8 mouse cellular contexts compared by ENCODE assay signal in genomic region chr9:63958337-63959030, GRCm38 (mm10).
DNase-seq lines count a peak whose midpoint lies in the region; ATAC-seq lines count a peak whose summit lies in the region.

No protein-coding gene starts in this region.

- H3K9me3 ChIP-seq in hindbrain, embryonic 10.5 days: no peaks in the 10 kb centered on the region
- H3K9me3 ChIP-seq in hindbrain, embryonic 11.5 days (ENCODE audit: control insufficient read depth, low read length): no peaks in the 10 kb centered on the region
- H3K9me3 ChIP-seq in forebrain, embryonic 13.5 days (replicated peaks): no peaks in the 10 kb centered on the region
- H3K9me3 ChIP-seq in hindbrain, embryonic 16.5 days (ENCODE audit: control insufficient read depth, low read length): no peaks in the 10 kb centered on the region
- no peaks in the 10 kb centered on the region for H3K9me3 ChIP-seq in liver, embryonic 12.5 days (replicated peaks)

- H3K4me2 ChIP-seq in hindbrain, embryonic 11.5 days (replicated peaks; ENCODE audit: low read depth, low read length): no peak overlapping the region
- H3K4me2 ChIP-seq in forebrain, embryonic 13.5 days: peak overlapping the region; percentile 30; the same call in 1 of the 2 replicates
- peak overlapping the region; percentile 18; the same call in 1 of the 2 replicates for H3K4me2 ChIP-seq in hindbrain, embryonic 16.5 days (ENCODE audit: low read length)
- H3K4me2 ChIP-seq in liver, embryonic 12.5 days: no peak overlapping the region

- DNase-seq in hindbrain, embryonic 10.5 days (ENCODE audit: low spot score): peak; percentile 28
- no peak for DNase-seq in hindbrain, embryonic 11.5 days (ENCODE audit: low spot score)
- peak; percentile 72 for DNase-seq in ovary, postnatal 14 days (ENCODE audit: low spot score)
- no peak for DNase-seq in right cerebral cortex, postnatal 36 days (ENCODE audit: low spot score in 2 of 2)
- DNase-seq in layer of hippocampus, postnatal 14 days (ENCODE audit: low spot score in 2 of 2): no peak

- H3K36me3 ChIP-seq in hindbrain, embryonic 10.5 days: peaks cover 4% of the 10 kb centered on the region
- no peaks in the 10 kb centered on the region for H3K36me3 ChIP-seq in hindbrain, embryonic 11.5 days (ENCODE audit: control insufficient read depth, insufficient read depth, low read length)
- H3K36me3 ChIP-seq in forebrain, embryonic 13.5 days (ENCODE audit: poor library complexity, severe bottlenecking): 0 out of 2 replicates have a peak, but pooled peaks cover 1% of the 10 kb centered on the region
- H3K36me3 ChIP-seq in hindbrain, embryonic 16.5 days (ENCODE audit: control insufficient read depth, insufficient read depth, low read length): peaks cover 2% of the 10 kb centered on the region; the same call in 1 of the 2 replicates
- peaks cover 4% of the 10 kb centered on the region for H3K36me3 ChIP-seq in liver, embryonic 12.5 days

- H3K27ac ChIP-seq in hindbrain, embryonic 10.5 days: peak overlapping the region; percentile 90
- H3K27ac ChIP-seq in hindbrain, embryonic 11.5 days (ENCODE audit: low read depth, low read length): no peak overlapping the region
- H3K27ac ChIP-seq in forebrain, embryonic 13.5 days: peak overlapping the region; percentile 72
- peak overlapping the region; percentile 40; the same call in 1 of the 2 replicates for H3K27ac ChIP-seq in hindbrain, embryonic 16.5 days (ENCODE audit: low read depth, low read length)
- H3K27ac ChIP-seq in liver, embryonic 12.5 days: peak overlapping the region; percentile 34; the same call in 1 of the 2 replicates

- H3K4me3 ChIP-seq in hindbrain, embryonic 10.5 days: no peak overlapping the region
- H3K4me3 ChIP-seq in hindbrain, embryonic 11.5 days (ENCODE audit: low read depth, low read length): no peak overlapping the region
- H3K4me3 ChIP-seq in forebrain, embryonic 13.5 days: no peak overlapping the region
- no peak overlapping the region for H3K4me3 ChIP-seq in hindbrain, embryonic 16.5 days (ENCODE audit: low read length)
- H3K4me3 ChIP-seq in liver, embryonic 12.5 days: no peak overlapping the region

- H3K4me1 ChIP-seq in hindbrain, embryonic 10.5 days (replicated peaks): peaks cover 69% of the 10 kb centered on the region
- peaks cover 18% of the 10 kb centered on the region for H3K4me1 ChIP-seq in hindbrain, embryonic 11.5 days (replicated peaks; ENCODE audit: control insufficient read depth, insufficient read depth, low read length)
- H3K4me1 ChIP-seq in forebrain, embryonic 13.5 days: peaks cover 43% of the 10 kb centered on the region
- peaks cover 24% of the 10 kb centered on the region for H3K4me1 ChIP-seq in hindbrain, embryonic 16.5 days (ENCODE audit: control insufficient read depth, insufficient read depth, low read depth, low read length)
- H3K4me1 ChIP-seq in liver, embryonic 12.5 days: peaks cover 68% of the 10 kb centered on the region

- no peak overlapping the region for H3K9ac ChIP-seq in hindbrain, embryonic 11.5 days (ENCODE audit: low read depth, low read length)
- H3K9ac ChIP-seq in forebrain, embryonic 13.5 days: peak overlapping the region; percentile 55
- H3K9ac ChIP-seq in hindbrain, embryonic 16.5 days (ENCODE audit: low read depth, low read length): no peak overlapping the region
- H3K9ac ChIP-seq in liver, embryonic 12.5 days: no peak overlapping the region

- peaks cover 15% of the 10 kb centered on the region; the same call in 1 of the 2 replicates for H3K27me3 ChIP-seq in hindbrain, embryonic 10.5 days (ENCODE audit: insufficient read depth, poor library complexity, severe bottlenecking)
- H3K27me3 ChIP-seq in hindbrain, embryonic 11.5 days (ENCODE audit: control insufficient read depth, insufficient read depth, low read length): no peaks in the 10 kb centered on the region
- 0 out of 2 replicates have a peak, but pooled peaks cover 6% of the 10 kb centered on the region for H3K27me3 ChIP-seq in forebrain, embryonic 13.5 days
- no peaks in the 10 kb centered on the region; the same call in 1 of the 2 replicates for H3K27me3 ChIP-seq in hindbrain, embryonic 16.5 days (replicated peaks; ENCODE audit: control insufficient read depth, insufficient read depth, low read length)
- H3K27me3 ChIP-seq in liver, embryonic 12.5 days (replicated peaks): peaks cover 7% of the 10 kb centered on the region; the same call in 1 of the 2 replicates

- ATAC-seq in hindbrain, embryonic 11.5 days (ENCODE audit: low FRiP score): no peak
- ATAC-seq in forebrain, embryonic 13.5 days: peak; percentile 22; the same call in 1 of the 2 replicates
- ATAC-seq in hindbrain, embryonic 16.5 days: no peak; the same call in 1 of the 2 replicates
- no peak for ATAC-seq in liver, embryonic 12.5 days

- 16% methylated on average over 15 of the region's 15 CpGs for WGBS in hindbrain, embryonic 10.5 days
- WGBS in hindbrain, embryonic 11.5 days: 19% methylated on average over 13 of the region's 15 CpGs
- 16% methylated on average over 15 of the region's 15 CpGs for WGBS in forebrain, embryonic 13.5 days
- WGBS in hindbrain, embryonic 16.5 days: 19% methylated on average over 13 of the region's 15 CpGs
- WGBS in liver, embryonic 12.5 days (ENCODE audit: insufficient replicate concordance): 38% methylated on average over 15 of the region's 15 CpGs

Comparison
In these comparisons a context has a peak if more than half of its experiments do, and no peak if none do; other contexts are left out.
1. DNase-seq: peak in hindbrain, embryonic 10.5 days (single experiment) and ovary, postnatal 14 days (single experiment); none in hindbrain, embryonic 11.5 days (single experiment), right cerebral cortex, postnatal 36 days (0 of 2) and layer of hippocampus, postnatal 14 days (0 of 2).
2. H3K4me2 ChIP-seq: peak in forebrain, embryonic 13.5 days (single experiment) and hindbrain, embryonic 16.5 days (single experiment); none in hindbrain, embryonic 11.5 days (single experiment) and liver, embryonic 12.5 days (single experiment).